Mouse (Mus musculus) spleen, adult 2 months (tissue): ENCODE data around the gene Gadl1. TPM values are rescaled to one million over a fixed set of nuclear protein-coding genes. Genes with fewer than 3 reads are reported as not detected.

Source experiments
- DNase-seq, 2 experiments: peaks; one replicate each; pipeline versions ENCODE4 v3.0.0 to v3.0.0-alpha.2; 2012 to 2021; ENCODE audit warnings: low spot score in 2 of 2, low read depth in 1 of 2
- H3K27ac ChIP-seq: fragments of 200-500 bp; 2 replicates; pipeline ENCODE4 v1.5.1; 2012; ENCODE audit warnings: low read length, inconsistent platforms; ENCODE audit not compliant: insufficient read depth
- H3K27me3 ChIP-seq: fragments of 200-500 bp; 2 replicates; pipeline ENCODE4 v1.6.1; 2012; ENCODE audit warnings: mild to moderate bottlenecking, moderate library complexity, low read length, inconsistent platforms; ENCODE audit not compliant: control insufficient read depth, insufficient read depth
- H3K36me3 ChIP-seq: fragments of 200-500 bp; 2 replicates; pipeline ENCODE4 v1.6.1; 2012; ENCODE audit warnings: mild to moderate bottlenecking, low read length, inconsistent platforms; ENCODE audit not compliant: control insufficient read depth, insufficient read depth
- H3K4me1 ChIP-seq: fragments of 200-500 bp; 2 replicates; pipeline ENCODE4 v1.6.1; 2011; ENCODE audit warnings: inconsistent platforms; ENCODE audit not compliant: control insufficient read depth, insufficient read depth, insufficient read length
- H3K4me3 ChIP-seq: fragments of 200-500 bp; 2 replicates; pipeline ENCODE4 v1.5.1; 2011; ENCODE audit warnings: mild to moderate bottlenecking, inconsistent platforms; ENCODE audit not compliant: insufficient read depth, insufficient read length; ENCODE audit errors: extremely low read depth
- CTCF ChIP-seq: fragments of 200-500 bp; IDR thresholded peaks from 2 replicates; pipeline ENCODE4 v1.5.1; 2011; ENCODE audit warnings: mild to moderate bottlenecking, inconsistent platforms; ENCODE audit not compliant: insufficient read depth, insufficient read length, insufficient replicate concordance; ENCODE audit errors: extremely low read depth
- POLR2A ChIP-seq: fragments of 200-500 bp; IDR thresholded peaks from 2 replicates; pipeline ENCODE4 v1.6.1; 2011; ENCODE audit warnings: low read depth, low read length, inconsistent platforms
- WGBS: fragments of 180-500 bp; shearing (Covaris S2); methylation state at CpG from one replicate; pipeline ENCODE4 v1.1.7; 2018; 5-methylcytosine and 5-hydroxymethylcytosine counted together
- polyA plus RNA-seq: library from polyadenylated mRNA; depleted of rRNA; stranded (reverse); fragments of >200 nt; gene quantifications from 2 replicates; pipeline ENCODE4 v1.2.3, GENCODE M21; 2012; rRNA removed

Gadl1 gene
- polyA plus RNA-seq, result not detected in 2 replicates

- WGBS, result 89% methylated on average over 9 of the region's 9 CpGs
- Histone ChIP-seq H3K36me3 (no peaks in the 10 kb centered on the region), H3K27me3 (no peaks in the 10 kb centered on the region), H3K27ac (no peak within 1 kb of the TSS), H3K4me1 (no peaks in the 10 kb centered on the region; the same call in 1 of the 2 replicates), H3K4me3 (no peak within 1 kb of the TSS)
- no peak for TF ChIP-seq POLR2A
- TF ChIP-seq CTCF, result no peak
- no peak for DNase-seq
Observed at GRCm38 (mm10) chr9:115909155-115909554, at the start of gene Gadl1. Gadl1 (plus strand) TSS chr9:115909455.

GRCm38 (mm10) chr9:115862802-115863201 lies 46.5 kb upstream of the Gadl1 start:
- 63% methylated on average over 5 of the region's 5 CpGs for WGBS
- Histone ChIP-seq H3K27ac (no peak overlapping the region), H3K36me3 (no peaks in the 10 kb centered on the region), H3K27me3 (no peaks in the 10 kb centered on the region), H3K4me3 (no peak overlapping the region), H3K4me1 (no peaks in the 10 kb centered on the region)
- DNase-seq, result no peak
- TF ChIP-seq CTCF (no peak), POLR2A (no peak)

- WGBS, result 89% methylated on average over 6 of the region's 6 CpGs
- no peaks in the 10 kb centered on the region for H3K36me3 ChIP-seq
- DNase-seq, result peak in 1 of 2 experiments; percentile 8
Observed at GRCm38 (mm10) chr9:115863326-115863725, 45.9 kb upstream of the Gadl1 start.

GRCm38 (mm10) chr9:115867277-115867676 lies 42.0 kb upstream of the Gadl1 start:
- TF ChIP-seq CTCF (no peak), POLR2A (no peak)
- Histone ChIP-seq H3K4me1 (no peaks in the 10 kb centered on the region), H3K27ac (no peak overlapping the region), H3K4me3 (no peak overlapping the region), H3K27me3 (no peaks in the 10 kb centered on the region), H3K36me3 (no peaks in the 10 kb centered on the region)
- DNase-seq, result no peak
- 52% methylated on average over 2 of the region's 2 CpGs for WGBS

More at GRCm38 (mm10) chr9:115863326-115863725, 45.9 kb upstream of the Gadl1 start:
- H3K27ac ChIP-seq, result no peak overlapping the region
- no peak overlapping the region for H3K4me3 ChIP-seq
- no peaks in the 10 kb centered on the region for H3K27me3 ChIP-seq
- no peak for TF ChIP-seq POLR2A
- peak; percentile 17; the same call in 1 of the 2 replicates for TF ChIP-seq CTCF
- H3K4me1 ChIP-seq, result no peaks in the 10 kb centered on the region

GRCm38 (mm10) chr9:115870168-115870567 lies 39.1 kb upstream of the Gadl1 start:
- no peaks in the 10 kb centered on the region for H3K4me1 ChIP-seq
- H3K36me3 ChIP-seq, result no peaks in the 10 kb centered on the region
- H3K27me3 ChIP-seq, result no peaks in the 10 kb centered on the region
- DNase-seq, result no peak
- H3K27ac ChIP-seq, result no peak overlapping the region
- TF ChIP-seq POLR2A (no peak), CTCF (no peak)
- H3K4me3 ChIP-seq, result no peak overlapping the region
- 86% methylated on average over 13 of the region's 13 CpGs for WGBS

- H3K27ac ChIP-seq, result no peak overlapping the region
- H3K4me1 ChIP-seq, result no peaks in the 10 kb centered on the region
- TF ChIP-seq CTCF, result no peak
- no peak for TF ChIP-seq POLR2A
- H3K4me3 ChIP-seq, result no peak overlapping the region
- H3K36me3 ChIP-seq, result no peaks in the 10 kb centered on the region
- H3K27me3 ChIP-seq, result no peaks in the 10 kb centered on the region
- 86% methylated on average over 5 of the region's 5 CpGs for WGBS
- no peak for DNase-seq
Observed at GRCm38 (mm10) chr9:115870640-115871039, 38.6 kb upstream of the Gadl1 start.

- Histone ChIP-seq H3K36me3 (no peaks in the 10 kb centered on the region), H3K27ac (no peak overlapping the region), H3K27me3 (no peaks in the 10 kb centered on the region), H3K4me3 (no peak overlapping the region), H3K4me1 (no peaks in the 10 kb centered on the region)
- DNase-seq, result no peak
- 87% methylated on average over 6 of the region's 6 CpGs for WGBS
- TF ChIP-seq POLR2A, result no peak
- TF ChIP-seq CTCF, result no peak
Observed at GRCm38 (mm10) chr9:115880500-115880899, 28.8 kb upstream of the Gadl1 start.
